Mouse (Mus musculus): ENCODE results near the gene Lrrc3c.
A peak's percentile ranks its signal among the peaks of the same experiment; 100 is the strongest.

Gene Lrrc3c

GRCm38 (mm10) chr11:98630646-98631045, 32.6 kb downstream of the Lrrc3c start:
- DNase-seq: no peak

DNA sequence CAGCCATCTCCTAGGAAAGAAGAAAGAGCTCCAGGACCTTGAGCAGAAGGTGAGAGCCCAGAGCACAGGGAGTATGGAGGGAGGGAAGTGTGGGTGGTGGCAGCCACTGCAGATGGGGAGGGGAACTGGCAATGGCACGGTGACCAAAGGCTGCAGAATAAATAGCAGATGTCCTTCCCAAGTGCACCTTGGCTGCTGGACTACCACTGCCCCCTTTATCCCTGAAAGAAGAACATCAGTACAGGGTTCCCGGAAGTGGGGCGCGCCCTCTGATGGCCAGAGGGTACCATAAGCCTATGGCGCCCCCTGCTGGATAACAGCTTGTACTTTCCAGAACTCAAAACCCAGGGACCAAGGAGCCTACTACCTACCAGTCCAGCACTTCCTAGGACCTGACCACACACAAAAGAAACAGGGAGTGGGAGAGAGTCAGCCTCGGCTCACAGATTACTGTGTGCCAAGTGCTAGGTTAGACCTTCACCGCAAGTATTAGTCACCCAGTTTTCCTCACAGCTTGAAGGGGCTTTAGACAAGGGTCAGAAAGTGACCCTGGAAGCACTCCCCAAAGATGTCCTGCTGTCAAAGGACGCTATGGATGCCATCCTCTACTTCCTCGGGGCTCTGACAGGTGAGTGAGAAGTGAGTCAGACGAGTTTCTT, 37.4 kb downstream of the Lrrc3c start:
- peak; percentile 36 for DNase-seq

DNA sequence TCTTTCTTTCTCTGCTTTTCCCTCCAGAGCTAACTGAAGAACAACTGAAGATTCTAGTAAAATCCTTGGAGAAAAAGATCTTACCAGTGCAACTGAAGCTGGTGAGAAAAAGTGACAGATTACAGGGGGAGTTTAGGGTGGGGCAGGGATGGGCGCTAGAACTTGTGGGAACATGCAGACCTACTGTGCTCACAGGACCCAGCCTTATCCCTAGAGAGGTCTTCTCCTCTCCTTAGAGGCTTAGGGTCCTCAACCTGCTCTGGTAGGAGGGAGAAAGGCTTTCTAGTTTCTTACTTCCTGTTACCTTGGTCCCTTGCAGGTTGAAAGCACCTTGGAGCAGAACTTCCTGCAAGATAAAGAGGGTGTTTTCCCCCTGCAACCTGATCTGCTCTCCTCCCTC, 39.4 kb downstream of the Lrrc3c start:
- DNase-seq: no peak

GRCm38 (mm10) chr11:98640091-98640490, 42.0 kb downstream of the Lrrc3c start:
- DNase-seq: no peak

- DNase-seq: no peak
These were observed 46.7 kb downstream of the Lrrc3c start for GRCm38 (mm10) chr11:98644757-98645156.

DNA sequence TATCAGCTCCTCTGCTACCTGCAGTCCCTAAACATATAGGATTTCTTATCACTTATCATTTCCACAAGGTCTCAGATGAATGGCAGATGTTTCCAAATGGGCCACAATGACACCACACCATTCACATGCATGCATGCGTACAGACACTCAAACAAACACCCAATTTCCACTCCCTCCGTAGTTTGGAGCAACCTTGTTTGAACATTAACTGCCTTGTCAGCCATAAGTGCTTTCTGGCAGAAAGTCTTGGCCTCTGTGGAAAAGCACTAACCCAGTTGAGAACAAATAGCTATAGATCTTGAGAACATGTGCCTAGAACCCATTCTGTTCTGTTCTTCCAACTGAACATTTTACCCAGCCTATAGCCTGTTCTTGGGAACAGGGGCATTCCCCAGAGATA, 47.9 kb downstream of the Lrrc3c start:
- no peak for DNase-seq

- no peak for DNase-seq
These were observed 48.4 kb downstream of the Lrrc3c start, which contains the start of gene Gsdma2 for GRCm38 (mm10) chr11:98646459-98646858. Gene Gsdma2, plus strand, starts transcription at chr11:98646759.

Data from lung, postnatal 36 days (tissue).